Mouse (Mus musculus): Measurements from ENCODE around the gene Tspan1. TPM values are rescaled to one million over a fixed set of nuclear protein-coding genes. Genes with fewer than 3 reads are reported as not detected.

Gene Tspan1
- polyA plus RNA-seq, 1 experiment from 2014 or later = 131 TPM

DNA sequence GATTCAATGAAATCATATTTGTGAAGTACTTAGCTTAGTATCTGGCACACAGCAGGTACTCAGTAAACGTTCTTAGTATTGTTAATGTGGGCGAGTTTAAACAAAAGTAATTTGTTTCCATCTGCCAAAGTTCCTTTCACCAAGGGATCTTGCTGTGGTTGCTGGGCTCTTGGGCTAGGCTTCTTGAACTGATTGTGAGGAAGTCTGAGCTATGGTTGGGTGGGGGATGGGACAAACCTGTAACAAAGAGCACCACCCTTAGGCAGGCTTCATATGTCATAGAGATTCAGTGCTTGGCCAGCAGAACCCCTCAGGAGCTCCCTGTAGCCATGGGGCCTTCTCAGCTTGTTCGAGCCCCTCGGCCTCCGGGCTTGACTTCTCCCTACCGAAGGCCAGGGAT is 5.7 kb upstream of the Tspan1 start, which contains the start of the genes 1700042G07Rik and Gm49337:
Gene 1700042G07Rik (plus strand): TSS at position 301 of the 400 bp plus-strand sequence.
Gene Gm49337 (plus strand): TSS at position 313 of the 400 bp plus-strand sequence.
- DNase-seq (ENCODE audit: low spot score) (no peak), ATAC-seq (no peak)
- no peak for TF ChIP-seq CTCF (IDR thresholded peaks at IDR 0.05)
- TF ChIP-seq EP300 (IDR thresholded peaks at IDR 0.05) = no peak
- H3K4me3 ChIP-seq (ENCODE audit: low read depth, low read length) = no peak within 1 kb of the TSS
- H3K27me3 ChIP-seq (replicated peaks; ENCODE audit: insufficient read depth, low read length) = no peaks in the 10 kb centered on the region
- 82% methylated on average over 6 of the region's 6 CpGs for WGBS
- H3K4me2 ChIP-seq (replicated peaks; ENCODE audit: low read depth, low read length) = no peak within 1 kb of the TSS
- H3K9ac ChIP-seq (replicated peaks; ENCODE audit: low read depth) = no peak within 1 kb of the TSS
- no peaks in the 10 kb centered on the region for H3K36me3 ChIP-seq (ENCODE audit: insufficient read depth, low read length)
- no peaks in the 10 kb centered on the region for H3K9me3 ChIP-seq (ENCODE audit: low read length)
- H3K27ac ChIP-seq (ENCODE audit: low read length) = peak within 1 kb of the TSS; percentile 95
- peaks cover 10% of the 10 kb centered on the region for H3K4me1 ChIP-seq (ENCODE audit: insufficient read depth, low read depth, low read length)

DNA sequence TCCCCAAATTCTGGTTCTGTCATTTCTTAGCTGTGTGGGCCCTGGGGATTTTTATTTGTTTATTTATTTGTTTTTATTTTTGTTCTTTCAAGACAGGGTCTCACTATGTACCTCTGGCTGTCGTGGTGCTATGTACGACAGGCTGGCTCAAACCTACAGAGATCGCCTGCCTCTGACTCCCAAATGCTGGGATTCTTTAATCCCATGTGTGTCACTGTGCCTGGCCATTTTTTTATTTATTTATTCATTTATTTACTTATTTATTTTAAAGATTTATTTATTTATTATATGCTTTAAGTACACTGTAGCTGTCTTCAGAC is 1.9 kb upstream of the Tspan1 start:
- H3K9me3 ChIP-seq (ENCODE audit: low read length) = no peaks in the 10 kb centered on the region
- H3K36me3 ChIP-seq (ENCODE audit: insufficient read depth, low read length) = no peaks in the 10 kb centered on the region
- H3K4me3 ChIP-seq (ENCODE audit: low read depth, low read length) = no peak overlapping the region
- H3K4me2 ChIP-seq (replicated peaks; ENCODE audit: low read depth, low read length) = no peak overlapping the region
- H3K4me1 ChIP-seq (ENCODE audit: insufficient read depth, low read depth, low read length) = no peaks in the 10 kb centered on the region; the same call in 1 of the 2 replicates
- ATAC-seq (no peak), DNase-seq (ENCODE audit: low spot score) (no peak)
- H3K27me3 ChIP-seq (replicated peaks; ENCODE audit: insufficient read depth, low read length) = no peaks in the 10 kb centered on the region
- TF ChIP-seq EP300 (IDR thresholded peaks at IDR 0.05) (no peak), CTCF (IDR thresholded peaks at IDR 0.05) (no peak)
- H3K9ac ChIP-seq (replicated peaks; ENCODE audit: low read depth) = no peak overlapping the region
- WGBS = 51% methylated on average over 3 of the region's 3 CpGs
- H3K27ac ChIP-seq (ENCODE audit: low read length) = no peak overlapping the region

DNA sequence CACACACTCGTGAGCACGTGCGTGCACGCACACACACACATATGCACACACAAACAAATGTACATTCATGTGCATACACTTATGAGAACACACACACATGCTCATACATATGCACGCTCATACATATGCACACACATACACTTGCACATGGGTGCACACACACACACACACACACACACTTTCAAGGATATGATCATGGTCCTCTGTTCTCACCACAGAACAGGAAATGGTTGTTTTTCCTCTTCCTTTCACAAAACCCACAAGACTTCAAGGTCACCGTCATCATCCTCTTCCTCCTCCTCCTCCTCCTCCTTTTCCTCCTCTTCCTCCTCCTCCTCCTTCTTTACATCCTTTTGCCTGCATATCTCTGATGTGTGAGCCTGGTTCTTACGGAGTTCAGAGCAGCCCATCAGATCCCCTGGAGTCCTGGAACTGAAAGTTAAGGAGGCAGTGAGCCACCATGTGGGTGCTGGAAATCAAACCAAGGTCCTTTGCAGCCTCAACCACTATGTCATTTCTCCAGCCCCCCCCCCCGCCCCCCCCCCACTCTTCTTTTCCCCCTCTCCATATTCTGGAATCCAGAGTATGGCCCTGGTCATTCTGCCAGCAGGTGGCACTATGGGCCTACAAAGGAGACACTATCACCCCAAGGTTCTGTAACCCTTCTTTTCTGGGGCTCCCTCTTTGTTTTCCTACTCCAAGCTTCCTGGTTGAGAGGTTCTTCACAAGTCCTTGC is 1.4 kb upstream of the Tspan1 start:
- Histone ChIP-seq H3K36me3 (ENCODE audit: insufficient read depth, low read length) (no peaks in the 10 kb centered on the region), H3K9me3 (ENCODE audit: low read length) (no peaks in the 10 kb centered on the region), H3K27ac (ENCODE audit: low read length) (no peak overlapping the region), H3K4me1 (ENCODE audit: insufficient read depth, low read depth, low read length) (no peaks in the 10 kb centered on the region; the same call in 1 of the 2 replicates), H3K4me3 (ENCODE audit: low read depth, low read length) (no peak overlapping the region), H3K9ac (replicated peaks; ENCODE audit: low read depth) (no peak overlapping the region), H3K4me2 (replicated peaks; ENCODE audit: low read depth, low read length) (no peak overlapping the region), H3K27me3 (replicated peaks; ENCODE audit: insufficient read depth, low read length) (no peaks in the 10 kb centered on the region)
- DNase-seq (ENCODE audit: low spot score) (peak; percentile 74), ATAC-seq (peak; percentile 56)
- WGBS = 76% methylated on average over 7 of the region's 8 CpGs
- TF ChIP-seq EP300 (IDR thresholded peaks at IDR 0.05) (no peak), CTCF (IDR thresholded peaks at IDR 0.05) (peak; percentile 82)

DNA sequence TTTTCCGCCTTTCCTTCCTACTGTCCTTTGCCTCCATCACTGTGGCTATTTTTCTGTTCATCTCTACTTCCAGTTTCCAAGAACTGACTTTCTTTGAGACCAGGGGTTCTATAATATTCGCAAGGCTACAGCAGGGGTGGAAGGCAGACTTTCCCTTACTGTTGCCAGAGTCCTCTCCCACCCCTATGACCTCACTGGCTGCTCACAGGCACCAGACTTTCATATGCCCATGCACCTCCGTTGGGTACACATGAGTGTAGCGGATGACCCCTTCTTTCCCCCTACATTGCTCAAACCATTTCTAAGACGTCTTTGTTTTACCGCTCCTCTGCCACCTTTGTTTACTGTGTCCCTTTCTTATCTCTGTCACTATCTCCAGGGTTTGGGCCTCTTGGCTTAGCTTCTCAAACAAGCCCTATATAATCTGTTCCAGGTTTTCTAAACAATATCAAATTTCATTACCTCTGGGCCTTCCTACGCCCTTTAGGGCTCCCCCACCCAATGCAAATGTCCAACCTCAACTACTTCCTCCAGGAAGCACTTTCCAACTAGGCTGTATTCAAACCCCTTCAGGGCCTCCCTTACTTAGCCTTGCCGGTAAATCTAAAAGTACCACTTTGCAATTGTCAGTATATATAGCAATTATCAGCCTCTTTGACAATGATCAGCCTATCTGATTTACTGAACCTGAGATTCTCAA is 1.5 kb downstream of the Tspan1 start:
- Histone ChIP-seq H3K36me3 (ENCODE audit: insufficient read depth, low read length) (no peaks in the 10 kb centered on the region), H3K27ac (ENCODE audit: low read length) (peak overlapping the region; percentile 54), H3K27me3 (replicated peaks; ENCODE audit: insufficient read depth, low read length) (no peaks in the 10 kb centered on the region), H3K9me3 (ENCODE audit: low read length) (no peaks in the 10 kb centered on the region), H3K4me1 (ENCODE audit: insufficient read depth, low read depth, low read length) (no peaks in the 10 kb centered on the region; the same call in 1 of the 2 replicates), H3K4me2 (replicated peaks; ENCODE audit: low read depth, low read length) (0 out of 2 replicates have a peak overlapping the region, but pooled peaks have one; percentile 19), H3K9ac (replicated peaks; ENCODE audit: low read depth) (no peak overlapping the region), H3K4me3 (ENCODE audit: low read depth, low read length) (no peak overlapping the region)
- WGBS = 31% methylated on average over 8 of the region's 8 CpGs
- peak; percentile 45 for DNase-seq (ENCODE audit: low spot score)
- ATAC-seq = no peak
- TF ChIP-seq EP300 (IDR thresholded peaks at IDR 0.05) (no peak), CTCF (IDR thresholded peaks at IDR 0.05) (no peak)

DNA sequence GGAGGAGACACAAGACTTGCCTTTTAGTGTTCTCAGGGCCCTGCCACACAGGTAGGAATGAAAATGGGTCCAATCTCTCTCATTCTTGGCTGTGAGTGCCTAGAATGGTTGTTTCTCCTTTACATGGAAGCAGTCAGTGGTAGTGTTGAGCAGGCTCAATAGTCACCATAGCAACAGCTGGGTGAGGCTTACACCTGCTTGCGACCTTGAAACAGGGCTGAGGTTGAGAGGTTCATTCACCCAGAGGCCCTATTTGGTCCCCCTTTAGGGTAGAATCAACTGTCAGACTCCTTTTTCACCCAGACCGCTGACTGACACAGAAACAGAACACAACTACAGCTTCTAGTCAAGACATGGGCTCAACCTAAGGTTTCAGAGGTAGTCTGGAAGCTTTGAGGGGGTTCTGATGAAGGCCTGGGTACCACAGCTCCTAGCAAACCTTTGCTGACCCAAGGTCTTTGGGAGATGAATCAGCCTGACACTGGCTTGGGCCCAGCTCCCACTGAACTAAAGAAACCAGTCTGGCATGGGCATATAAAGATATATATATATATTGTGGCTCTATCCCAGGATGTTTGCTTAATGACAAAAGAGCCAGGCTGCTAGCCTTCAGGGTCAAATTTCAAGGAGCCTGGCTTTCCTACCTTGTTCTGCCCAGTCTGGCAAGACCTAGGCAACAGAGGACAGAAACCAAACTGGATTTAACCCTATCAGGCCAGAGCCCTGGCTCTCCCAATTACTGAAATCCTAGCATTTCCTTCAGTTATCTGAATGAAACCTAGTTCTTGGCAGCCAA is 2.4 kb downstream of the Tspan1 start:
- H3K4me1 ChIP-seq (ENCODE audit: insufficient read depth, low read depth, low read length) = no peaks in the 10 kb centered on the region; the same call in 1 of the 2 replicates
- H3K4me3 ChIP-seq (ENCODE audit: low read depth, low read length) = no peak overlapping the region
- H3K4me2 ChIP-seq (replicated peaks; ENCODE audit: low read depth, low read length) = no peak overlapping the region
- DNase-seq (ENCODE audit: low spot score) (peak; percentile 62), ATAC-seq (peak; percentile 15)
- WGBS = 51% methylated on average over 2 of the region's 2 CpGs
- H3K36me3 ChIP-seq (ENCODE audit: insufficient read depth, low read length) = no peaks in the 10 kb centered on the region
- H3K27me3 ChIP-seq (replicated peaks; ENCODE audit: insufficient read depth, low read length) = no peaks in the 10 kb centered on the region
- H3K9ac ChIP-seq (replicated peaks; ENCODE audit: low read depth) = no peak overlapping the region
- TF ChIP-seq CTCF (IDR thresholded peaks at IDR 0.05) (no peak), EP300 (IDR thresholded peaks at IDR 0.05) (no peak)
- H3K9me3 ChIP-seq (ENCODE audit: low read length) = no peaks in the 10 kb centered on the region
- peak overlapping the region; percentile 68 for H3K27ac ChIP-seq (ENCODE audit: low read length)

DNA sequence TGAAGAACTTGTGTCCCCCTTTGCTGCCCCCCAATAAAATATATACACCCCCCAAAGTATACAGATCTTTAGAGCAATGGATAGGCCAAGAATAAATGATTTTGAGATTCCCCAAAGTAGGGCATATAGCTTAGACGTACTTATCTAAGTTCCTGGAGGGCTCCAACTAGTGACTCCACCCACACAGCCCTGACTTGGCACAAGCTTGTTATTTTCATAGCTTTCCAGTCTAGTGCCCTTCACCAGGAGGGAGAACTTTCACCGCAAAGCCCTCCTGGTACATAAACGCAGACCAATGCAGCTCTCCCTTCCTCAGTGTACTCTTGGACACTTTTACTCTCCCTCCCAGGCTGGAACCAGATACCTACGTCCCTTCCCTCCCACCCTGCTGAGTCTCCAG is 5.3 kb downstream of the Tspan1 start:
- WGBS = 48% methylated on average over 4 of the region's 4 CpGs
- Histone ChIP-seq H3K4me1 (ENCODE audit: insufficient read depth, low read depth, low read length) (no peaks in the 10 kb centered on the region; the same call in 1 of the 2 replicates), H3K36me3 (ENCODE audit: insufficient read depth, low read length) (peaks cover 12% of the 10 kb centered on the region), H3K4me3 (ENCODE audit: low read depth, low read length) (no peak overlapping the region), H3K27ac (ENCODE audit: low read length) (peak overlapping the region; percentile 72), H3K27me3 (replicated peaks; ENCODE audit: insufficient read depth, low read length) (no peaks in the 10 kb centered on the region), H3K9me3 (ENCODE audit: low read length) (no peaks in the 10 kb centered on the region), H3K9ac (replicated peaks; ENCODE audit: low read depth) (no peak overlapping the region), H3K4me2 (replicated peaks; ENCODE audit: low read depth, low read length) (no peak overlapping the region)
- DNase-seq (ENCODE audit: low spot score) (peak; percentile 80), ATAC-seq (peak; percentile 65)
- TF ChIP-seq CTCF (IDR thresholded peaks at IDR 0.05) = no peak
- no peak for TF ChIP-seq EP300 (IDR thresholded peaks at IDR 0.05)

All from lung, postnatal 0 days (tissue).